Mouse (Mus musculus) liver, adult 2 months (tissue): Measurements from ENCODE around the gene Evi5.

Experiments used
- CTCF ChIP-seq: fragments of 200-500 bp; IDR thresholded peaks from 2 replicates; pipeline ENCODE4 v1.5.1; 2011; ENCODE audit warnings: low read depth, low read length, control low read depth
- POLR2A ChIP-seq: fragments of 200-500 bp; IDR thresholded peaks from 2 replicates; pipeline ENCODE4 v1.6.1; 2011; ENCODE audit warnings: low read length, control low read depth; ENCODE audit not compliant: insufficient read depth; ENCODE audit errors: extremely low read depth

DNA sequence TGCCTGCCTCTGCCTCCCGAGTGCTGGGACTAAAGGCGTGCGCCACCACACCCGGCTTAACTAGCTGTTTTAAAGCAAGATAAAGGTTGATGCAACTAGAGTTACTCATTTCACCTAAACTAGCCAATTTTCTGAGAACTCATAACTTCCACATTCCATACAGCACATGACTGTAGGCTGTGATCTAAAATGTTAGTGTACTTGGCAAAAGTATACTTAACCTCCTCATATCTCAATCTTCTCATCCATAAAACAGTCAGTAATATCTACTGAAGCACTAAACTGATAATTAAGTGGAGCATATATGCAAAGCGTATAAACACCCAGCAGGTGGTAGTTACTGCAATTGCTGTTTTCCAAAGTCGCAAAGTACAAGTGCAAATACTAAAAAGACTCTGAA is 1.6 kb downstream of the Evi5 start:
- TF ChIP-seq CTCF (no peak), POLR2A (no peak)
